Mouse (Mus musculus): ENCODE measurements around the gene Mrpl16.

Mrpl16 gene

GRCm38 (mm10) chr19:11800531-11801315 is 30.5 kb downstream of the Mrpl16 start:
- in situ Hi-C loops (cut with MboI, MseI): no loop called here

- in situ Hi-C loops (cut with MboI, MseI): no loop called here
Observed at GRCm38 (mm10) chr19:11804423-11804822, 34.2 kb downstream of the Mrpl16 start.

- in situ Hi-C loops (cut with MboI, MseI): loop anchor here in 1 of 2 experiments (5.0 kb wide), 1 partner anchor 35 kb away; the partner anchor contains the start of gene Mrpl16
Observed at GRCm38 (mm10) chr19:11807251-11807650, 37.1 kb downstream of the Mrpl16 start.

GRCm38 (mm10) chr19:11807822-11808221 is 37.6 kb downstream of the Mrpl16 start:
- in situ Hi-C loops (cut with MboI, MseI): loop anchor here in 1 of 2 experiments (5.0 kb wide), 1 partner anchor 36 kb away; the partner anchor contains the start of gene Mrpl16

- in situ Hi-C loops (cut with MboI, MseI): loop anchor here in 1 of 2 experiments (5.0 kb wide), 1 partner anchor 36 kb away; the partner anchor contains the start of gene Mrpl16
Observed at GRCm38 (mm10) chr19:11808452-11808851, 38.3 kb downstream of the Mrpl16 start.

- in situ Hi-C loops (cut with MboI, MseI): loop anchor here in 1 of 2 experiments (10.0 kb wide), 1 partner anchor 685 kb away; no protein-coding TSS in a partner anchor
Observed at GRCm38 (mm10) chr19:11810003-11810758, 40.0 kb downstream of the Mrpl16 start.

- in situ Hi-C loops (cut with MboI, MseI): loop anchor here in 1 of 2 experiments (10.0 kb wide), 1 partner anchor 684 kb away; no protein-coding TSS in a partner anchor
Observed at GRCm38 (mm10) chr19:11810856-11811255, 40.7 kb downstream of the Mrpl16 start.

- in situ Hi-C loops (cut with MboI, MseI): loop anchor here in 1 of 2 experiments (10.0 kb wide), 1 partner anchor 683 kb away; no protein-coding TSS in a partner anchor
Observed at GRCm38 (mm10) chr19:11811688-11812365, 41.6 kb downstream of the Mrpl16 start.

- in situ Hi-C loops (cut with MboI, MseI): loop anchor here in 1 of 2 experiments (10.0 kb wide), 1 partner anchor 682 kb away; no protein-coding TSS in a partner anchor
Observed at GRCm38 (mm10) chr19:11813136-11813535, 42.9 kb downstream of the Mrpl16 start.

- in situ Hi-C loops (cut with MboI, MseI): loop anchor here in 1 of 2 experiments (10.0 kb wide), 1 partner anchor 681 kb away; no protein-coding TSS in a partner anchor
Observed at GRCm38 (mm10) chr19:11813649-11814048, 43.5 kb downstream of the Mrpl16 start.

GRCm38 (mm10) chr19:11814742-11815333 is 44.6 kb downstream of the Mrpl16 start:
- in situ Hi-C loops (cut with MboI, MseI): loop anchor here in 1 of 2 experiments (10.0 kb wide), 1 partner anchor 680 kb away; no protein-coding TSS in a partner anchor

GRCm38 (mm10) chr19:11816706-11817105 is 46.5 kb downstream of the Mrpl16 start:
- in situ Hi-C loops (cut with MboI, MseI): loop anchor here in 1 of 2 experiments (10.0 kb wide), 1 partner anchor 678 kb away; no protein-coding TSS in a partner anchor

GRCm38 (mm10) chr19:11817586-11817985 is 47.4 kb downstream of the Mrpl16 start:
- in situ Hi-C loops (cut with MboI, MseI): loop anchor here in 1 of 2 experiments (10.0 kb wide), 1 partner anchor 677 kb away; no protein-coding TSS in a partner anchor

GRCm38 (mm10) chr19:11818199-11819142 is 48.3 kb downstream of the Mrpl16 start:
- in situ Hi-C loops (cut with MboI, MseI): loop anchor here in 1 of 2 experiments (10.0 kb wide), 1 partner anchor 676 kb away; no protein-coding TSS in a partner anchor

- in situ Hi-C loops (cut with MboI, MseI): loop anchor here in 1 of 2 experiments (10.0 kb wide), 1 partner anchor 676 kb away; no protein-coding TSS in a partner anchor
Observed at GRCm38 (mm10) chr19:11819143-11819700, 49.0 kb downstream of the Mrpl16 start, which contains the start of gene Stx3. Gene Stx3, minus strand, starts transcription at chr19:11819403.

GRCm38 (mm10) chr19:11819800-11820199 is 49.6 kb downstream of the Mrpl16 start:
- in situ Hi-C loops (cut with MboI, MseI): loop anchor here in 1 of 2 experiments (10.0 kb wide), 1 partner anchor 675 kb away; no protein-coding TSS in a partner anchor

- in situ Hi-C loops (cut with MboI, MseI): no loop called here
Observed at GRCm38 (mm10) chr19:11820211-11820610, 50.0 kb downstream of the Mrpl16 start.

- in situ Hi-C loops (cut with MboI, MseI): no loop called here
Observed at GRCm38 (mm10) chr19:11823346-11824065, 53.3 kb downstream of the Mrpl16 start.

Measured in T-helper 17 cell (primary cell).